Mouse (Mus musculus) liver, adult 2 months (tissue): ENCODE measurements around the gene March8.

Experiments used
- CTCF ChIP-seq: fragments of 200-500 bp; IDR thresholded peaks from 2 replicates; pipeline ENCODE4 v1.5.1; 2011; ENCODE audit warnings: low read depth, low read length, control low read depth
- POLR2A ChIP-seq: fragments of 200-500 bp; IDR thresholded peaks from 2 replicates; pipeline ENCODE4 v1.6.1; 2011; ENCODE audit warnings: low read length, control low read depth; ENCODE audit not compliant: insufficient read depth; ENCODE audit errors: extremely low read depth

DNA sequence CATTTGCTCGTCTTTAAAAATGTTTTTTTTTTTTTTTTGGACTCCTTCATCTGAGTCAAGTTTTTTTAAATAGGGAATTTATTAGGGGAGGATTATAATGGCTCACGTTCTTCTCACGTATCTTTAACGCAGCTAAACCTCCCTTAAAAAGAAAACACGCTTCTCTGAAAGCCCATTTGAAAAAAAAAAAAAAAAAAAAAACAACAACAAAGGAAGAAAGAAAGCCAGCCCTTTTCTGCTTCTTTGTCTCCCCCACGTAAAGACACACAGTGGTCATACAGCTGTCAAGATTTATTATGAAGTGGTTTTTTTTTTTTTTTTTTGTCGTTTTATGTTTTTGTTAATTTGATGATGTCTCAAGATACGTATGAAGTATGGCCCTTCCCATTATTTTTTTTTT is 696 bp downstream of the March8 start:
- TF ChIP-seq CTCF (no peak), POLR2A (no peak)
